Mouse (Mus musculus): Measurements from ENCODE around the gene Ppfibp1. TPM values are rescaled to one million over a fixed set of nuclear protein-coding genes. Genes with fewer than 3 reads are reported as not detected.
"Not testable (repeated sequence)": the region's sequence is repeated elsewhere in the genome, so short reads cannot be mapped to it uniquely, and the experiment has no call there.

Gene Ppfibp1
- polyA plus RNA-seq, 1 experiment from 2014 or later, result 12.7 TPM

DNA sequence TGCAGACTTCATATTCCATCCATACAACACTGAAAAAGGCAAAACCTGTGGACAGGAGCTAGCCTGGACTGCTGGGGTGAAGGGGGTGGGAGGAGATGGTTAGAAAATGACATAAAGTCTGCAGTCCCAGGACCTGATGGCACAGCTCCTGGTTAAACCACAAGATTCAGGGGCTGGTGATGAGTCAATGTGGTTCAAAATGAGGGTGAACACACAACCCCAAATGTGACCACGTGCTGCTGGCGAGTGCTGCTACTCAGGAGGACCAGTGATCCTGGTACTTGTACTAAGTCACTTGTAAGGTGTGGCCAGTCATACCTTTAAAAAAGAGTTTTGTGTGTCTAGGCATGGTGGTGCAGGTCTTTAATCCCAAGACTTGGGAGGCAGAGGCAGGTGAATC lies 25.1 kb upstream of the Ppfibp1 start:
- WGBS, result 96% methylated on average over 2 of the region's 2 CpGs
- no peak overlapping the region for H3K4me3 ChIP-seq
- ATAC-seq, result no peak
- H3K27me3 ChIP-seq, result no peaks in the 10 kb centered on the region
- H3K36me3 ChIP-seq (ENCODE audit: poor library complexity, severe bottlenecking), result no peaks in the 10 kb centered on the region
- H3K4me1 ChIP-seq, result no peaks in the 10 kb centered on the region
- no peak overlapping the region for H3K27ac ChIP-seq
- no peak overlapping the region for H3K4me2 ChIP-seq
- no peaks in the 10 kb centered on the region for H3K9me3 ChIP-seq (replicated peaks)
- H3K9ac ChIP-seq, result no peak overlapping the region

DNA sequence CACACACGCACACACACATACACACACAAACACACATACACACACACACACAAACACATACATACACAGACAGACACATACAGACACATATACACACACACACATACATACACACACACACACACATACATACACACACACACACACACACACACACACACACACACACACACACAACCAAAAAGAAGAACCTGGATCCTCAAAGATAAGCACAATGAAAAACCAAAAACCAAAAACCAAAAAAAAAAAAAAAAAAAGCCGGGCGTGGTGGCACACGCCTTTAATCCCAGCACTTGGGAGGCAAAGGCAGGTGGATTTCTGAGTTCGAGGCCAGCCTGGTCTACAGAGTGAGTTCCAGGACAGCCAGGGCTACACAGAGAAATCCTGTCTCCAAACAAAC lies 23.9 kb upstream of the Ppfibp1 start:
- not testable (repeated sequence) for ATAC-seq; H3K4me1 ChIP-seq; H3K9me3 ChIP-seq (replicated peaks); H3K36me3 ChIP-seq (ENCODE audit: poor library complexity, severe bottlenecking); H3K27ac ChIP-seq; H3K27me3 ChIP-seq; H3K9ac ChIP-seq; H3K4me2 ChIP-seq; H3K4me3 ChIP-seq
- 92% methylated on average over 5 of the region's 5 CpGs for WGBS

DNA sequence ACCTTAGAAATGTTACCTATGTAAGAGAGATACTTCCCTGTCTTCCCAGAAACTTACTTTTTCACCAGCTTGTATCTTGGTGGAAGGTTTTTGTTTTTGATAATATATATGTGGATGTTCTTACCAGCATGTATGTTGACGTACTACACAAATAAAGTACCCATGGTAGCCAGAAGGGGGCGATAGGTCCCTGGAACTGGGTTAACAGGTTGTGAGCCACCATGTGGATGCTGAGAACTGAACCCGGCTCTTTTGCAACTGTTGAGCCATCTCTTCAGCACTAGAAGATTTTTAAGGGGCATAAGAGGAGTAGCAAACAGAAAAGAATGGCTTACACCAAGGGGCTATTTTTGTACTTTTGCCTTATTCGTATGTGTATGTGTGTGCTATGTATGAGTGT lies 22.6 kb upstream of the Ppfibp1 start:
- no peak overlapping the region for H3K27ac ChIP-seq
- 86% methylated on average over 4 of the region's 4 CpGs for WGBS
- H3K4me3 ChIP-seq, result no peak overlapping the region
- H3K9ac ChIP-seq, result no peak overlapping the region
- H3K36me3 ChIP-seq (ENCODE audit: poor library complexity, severe bottlenecking), result no peaks in the 10 kb centered on the region
- no peak for ATAC-seq
- no peaks in the 10 kb centered on the region for H3K4me1 ChIP-seq
- no peaks in the 10 kb centered on the region for H3K9me3 ChIP-seq (replicated peaks)
- no peak overlapping the region for H3K4me2 ChIP-seq
- H3K27me3 ChIP-seq, result no peaks in the 10 kb centered on the region

DNA sequence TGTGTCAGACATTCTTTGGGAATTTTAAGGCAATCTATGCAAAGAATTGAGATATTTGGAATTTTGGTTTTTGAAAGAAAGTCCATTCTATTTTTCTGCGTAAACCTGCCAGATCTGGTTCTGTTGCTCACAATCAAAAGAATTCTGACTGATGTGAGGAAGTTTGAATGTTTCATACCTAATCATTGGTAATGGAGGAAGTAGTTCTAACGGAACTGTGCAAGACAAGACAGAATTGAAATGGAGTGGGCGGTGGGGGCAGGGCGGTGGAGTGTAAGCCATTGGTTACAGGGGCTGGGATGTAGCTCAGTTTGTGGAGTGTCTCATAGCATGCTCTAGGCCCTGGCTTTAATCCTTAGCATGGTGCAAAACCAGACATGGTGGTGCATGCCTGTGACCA lies 16.3 kb upstream of the Ppfibp1 start:
- Histone ChIP-seq H3K4me3 (no peak overlapping the region), H3K4me2 (no peak overlapping the region), H3K4me1 (no peaks in the 10 kb centered on the region), H3K36me3 (ENCODE audit: poor library complexity, severe bottlenecking) (no peaks in the 10 kb centered on the region), H3K9me3 (replicated peaks) (peaks cover 3% of the 10 kb centered on the region; the same call in 1 of the 2 replicates), H3K9ac (no peak overlapping the region), H3K27me3 (no peaks in the 10 kb centered on the region), H3K27ac (no peak overlapping the region)
- WGBS, result 93% methylated on average over 4 of the region's 4 CpGs
- no peak for ATAC-seq

DNA sequence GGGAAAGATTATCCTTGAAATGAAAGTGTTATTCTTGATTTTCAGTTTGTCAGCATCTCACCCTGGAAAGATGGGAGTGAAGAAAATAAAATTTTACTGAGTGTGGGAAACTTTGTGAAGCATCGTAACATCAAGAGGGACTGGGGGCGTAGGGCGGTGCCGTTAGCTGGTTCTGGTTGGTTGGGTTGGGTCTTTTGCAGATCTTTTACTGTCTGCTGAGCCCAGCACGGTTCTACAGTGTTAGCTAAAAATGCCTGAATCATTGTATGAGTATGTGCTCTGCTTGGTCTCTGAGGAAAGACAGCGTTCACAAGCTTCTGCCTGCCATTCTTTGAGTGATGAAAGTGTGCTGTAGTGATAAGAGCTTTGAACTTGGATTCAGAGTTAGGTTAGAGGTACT lies 13.9 kb upstream of the Ppfibp1 start:
- H3K27me3 ChIP-seq, result no peaks in the 10 kb centered on the region
- H3K4me1 ChIP-seq, result 0 out of 2 replicates have a peak, but pooled peaks cover 5% of the 10 kb centered on the region
- ATAC-seq, result no peak
- no peak overlapping the region for H3K27ac ChIP-seq
- peaks cover 6% of the 10 kb centered on the region; the same call in 1 of the 2 replicates for H3K9me3 ChIP-seq (replicated peaks)
- 79% methylated on average over 6 of the region's 6 CpGs for WGBS
- no peaks in the 10 kb centered on the region for H3K36me3 ChIP-seq (ENCODE audit: poor library complexity, severe bottlenecking)
- H3K4me3 ChIP-seq, result no peak overlapping the region
- no peak overlapping the region for H3K9ac ChIP-seq
- no peak overlapping the region for H3K4me2 ChIP-seq

DNA sequence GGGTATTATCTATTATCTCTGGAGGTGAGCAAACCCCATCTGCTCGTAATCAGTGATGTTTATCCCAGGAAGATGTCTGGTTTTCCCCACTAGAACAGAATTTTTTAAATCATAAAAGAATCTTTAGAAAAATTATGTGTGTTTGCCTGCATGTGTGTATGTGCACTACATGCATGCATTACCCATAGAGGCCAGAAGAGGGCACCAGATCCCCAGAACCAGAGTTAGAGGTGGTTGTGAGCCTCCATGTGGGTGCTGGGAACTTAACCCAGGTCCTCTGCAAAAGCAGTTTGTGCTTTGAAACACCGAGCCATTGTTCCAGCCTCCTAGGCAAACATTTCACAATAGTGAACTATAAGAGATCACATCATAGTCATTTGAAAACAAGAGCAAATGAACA lies 11.5 kb upstream of the Ppfibp1 start:
- no peak for ATAC-seq
- no peak overlapping the region for H3K9ac ChIP-seq
- 95% methylated on average over 2 of the region's 2 CpGs for WGBS

DNA sequence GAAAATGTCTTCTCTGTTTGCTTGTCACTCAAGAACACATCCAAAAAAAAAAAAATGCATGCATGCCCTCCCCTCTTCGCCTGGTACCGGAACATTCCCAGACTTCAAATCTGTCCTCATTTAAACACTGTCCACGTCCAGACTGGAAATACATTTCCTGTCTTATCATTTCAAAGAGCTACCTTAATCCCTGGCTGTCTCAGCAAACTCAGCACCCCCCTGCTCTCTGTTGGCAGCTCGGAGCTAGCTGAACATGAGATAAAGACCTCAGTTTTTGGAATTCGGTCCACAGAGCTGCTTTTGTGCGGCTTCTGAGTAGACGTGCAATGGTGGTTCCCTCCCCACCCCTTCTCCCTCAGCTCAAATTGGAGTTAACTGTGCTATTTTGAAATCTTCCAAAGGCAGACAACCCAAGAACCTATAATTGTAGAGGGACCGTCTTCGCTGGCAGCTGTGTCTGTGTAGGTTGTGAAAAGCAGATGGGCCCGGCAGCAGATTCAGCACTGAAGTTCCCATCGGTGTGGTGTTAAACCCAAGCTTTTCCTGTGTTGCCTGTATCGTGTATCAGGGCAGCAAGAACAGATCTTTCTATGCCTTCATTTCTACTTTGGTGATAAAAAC lies 10.8 kb upstream of the Ppfibp1 start:
- no peak overlapping the region for H3K27ac ChIP-seq
- H3K4me2 ChIP-seq, result no peak overlapping the region
- H3K9me3 ChIP-seq (replicated peaks), result peaks cover 6% of the 10 kb centered on the region; the same call in 1 of the 2 replicates
- ATAC-seq, result no peak
- no peaks in the 10 kb centered on the region for H3K36me3 ChIP-seq (ENCODE audit: poor library complexity, severe bottlenecking)
- H3K4me1 ChIP-seq, result 0 out of 2 replicates have a peak, but pooled peaks cover 12% of the 10 kb centered on the region
- no peak overlapping the region for H3K4me3 ChIP-seq
- H3K27me3 ChIP-seq, result no peaks in the 10 kb centered on the region
- no peak overlapping the region for H3K9ac ChIP-seq
- 89% methylated on average over 12 of the region's 12 CpGs for WGBS

More for the DNA sequence above, 11.5 kb upstream of the Ppfibp1 start:
- H3K27ac ChIP-seq, result no peak overlapping the region
- 0 out of 2 replicates have a peak, but pooled peaks cover 12% of the 10 kb centered on the region for H3K4me1 ChIP-seq
- H3K36me3 ChIP-seq (ENCODE audit: poor library complexity, severe bottlenecking), result no peaks in the 10 kb centered on the region
- no peak overlapping the region for H3K4me3 ChIP-seq
- no peak overlapping the region for H3K4me2 ChIP-seq
- no peaks in the 10 kb centered on the region for H3K27me3 ChIP-seq
- H3K9me3 ChIP-seq (replicated peaks), result peaks cover 6% of the 10 kb centered on the region; the same call in 1 of the 2 replicates

DNA sequence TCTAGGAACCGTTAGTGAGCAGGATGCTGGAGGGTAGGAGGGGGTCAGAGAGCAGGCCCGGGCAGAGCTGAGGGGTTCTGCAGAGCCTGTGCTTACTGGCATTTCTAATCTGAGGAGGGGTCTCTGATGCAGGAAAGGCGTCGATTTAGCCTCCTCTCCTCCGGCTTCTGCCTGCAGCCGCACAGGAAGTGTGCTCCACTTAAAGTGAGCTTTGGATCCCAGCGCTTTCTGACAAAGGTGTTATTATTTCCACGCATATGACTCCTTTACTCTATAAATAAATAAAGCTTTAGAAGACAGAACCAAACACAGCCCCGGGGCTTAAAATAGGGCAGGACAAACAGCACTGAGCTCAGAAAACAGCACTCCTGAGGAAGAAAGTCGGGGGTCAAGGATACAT lies 9.4 kb upstream of the Ppfibp1 start:
- Histone ChIP-seq H3K9me3 (replicated peaks) (peaks cover 6% of the 10 kb centered on the region; the same call in 1 of the 2 replicates), H3K4me1 (0 out of 2 replicates have a peak, but pooled peaks cover 12% of the 10 kb centered on the region), H3K27me3 (no peaks in the 10 kb centered on the region), H3K4me2 (no peak overlapping the region), H3K4me3 (no peak overlapping the region), H3K9ac (no peak overlapping the region), H3K27ac (no peak overlapping the region), H3K36me3 (ENCODE audit: poor library complexity, severe bottlenecking) (no peaks in the 10 kb centered on the region)
- ATAC-seq, result 0 out of 2 replicates have a peak, but pooled peaks have one; percentile 19
- WGBS, result 15% methylated on average over 10 of the region's 10 CpGs

DNA sequence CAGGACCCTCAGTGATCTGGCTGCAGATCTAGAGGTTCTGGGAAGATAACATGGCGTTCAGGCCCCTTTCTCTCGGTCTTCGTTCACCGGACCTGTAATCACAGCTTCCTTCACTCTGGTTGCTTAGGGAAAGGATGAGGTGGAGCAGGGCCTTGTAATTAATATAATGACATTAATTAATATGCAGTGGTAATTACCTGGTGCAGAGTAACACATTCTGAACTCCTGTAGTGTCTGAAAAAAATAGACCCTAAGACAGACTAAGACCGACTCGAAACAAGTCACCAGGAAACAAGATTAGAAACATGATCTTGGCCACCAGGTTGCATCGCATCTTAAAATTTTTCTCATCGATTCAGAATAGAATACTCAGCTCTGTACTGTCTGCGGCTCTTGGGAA lies 8.4 kb upstream of the Ppfibp1 start:
- Histone ChIP-seq H3K36me3 (ENCODE audit: poor library complexity, severe bottlenecking) (no peaks in the 10 kb centered on the region), H3K27me3 (no peaks in the 10 kb centered on the region), H3K27ac (no peak overlapping the region), H3K4me1 (0 out of 2 replicates have a peak, but pooled peaks cover 12% of the 10 kb centered on the region), H3K4me3 (no peak overlapping the region), H3K9ac (no peak overlapping the region), H3K9me3 (replicated peaks) (peaks cover 6% of the 10 kb centered on the region; the same call in 1 of the 2 replicates), H3K4me2 (no peak overlapping the region)
- 67% methylated on average over 9 of the region's 9 CpGs for WGBS
- peak; percentile 54; the same call in 1 of the 2 replicates for ATAC-seq

DNA sequence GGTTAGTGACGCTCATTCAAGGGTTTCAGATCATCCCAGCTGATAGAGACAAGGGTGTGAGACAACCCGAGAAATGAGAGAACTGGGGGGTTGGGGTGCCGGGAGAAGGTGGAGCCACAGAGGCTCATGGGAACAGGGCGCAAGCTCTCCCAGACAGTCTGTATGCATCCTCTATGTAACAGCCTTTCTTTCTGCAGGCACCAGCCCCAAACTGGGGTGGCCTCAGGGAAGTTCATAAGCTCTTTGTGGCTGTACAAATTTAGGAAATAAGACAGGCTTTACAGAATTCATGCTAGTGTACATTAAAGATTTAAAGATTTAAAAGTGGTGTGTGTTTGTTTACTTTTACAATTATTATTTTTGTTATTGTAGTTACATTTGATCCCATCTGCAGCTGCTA lies 8.0 kb upstream of the Ppfibp1 start:
- peak; percentile 48; the same call in 1 of the 2 replicates for ATAC-seq
- 72% methylated on average over 4 of the region's 4 CpGs for WGBS
- H3K4me1 ChIP-seq, result 0 out of 2 replicates have a peak, but pooled peaks cover 12% of the 10 kb centered on the region
- no peak overlapping the region for H3K9ac ChIP-seq
- H3K27me3 ChIP-seq, result no peaks in the 10 kb centered on the region
- peaks cover 6% of the 10 kb centered on the region; the same call in 1 of the 2 replicates for H3K9me3 ChIP-seq (replicated peaks)
- no peak overlapping the region for H3K4me2 ChIP-seq
- no peak overlapping the region for H3K27ac ChIP-seq
- H3K36me3 ChIP-seq (ENCODE audit: poor library complexity, severe bottlenecking), result no peaks in the 10 kb centered on the region
- no peak overlapping the region for H3K4me3 ChIP-seq

DNA sequence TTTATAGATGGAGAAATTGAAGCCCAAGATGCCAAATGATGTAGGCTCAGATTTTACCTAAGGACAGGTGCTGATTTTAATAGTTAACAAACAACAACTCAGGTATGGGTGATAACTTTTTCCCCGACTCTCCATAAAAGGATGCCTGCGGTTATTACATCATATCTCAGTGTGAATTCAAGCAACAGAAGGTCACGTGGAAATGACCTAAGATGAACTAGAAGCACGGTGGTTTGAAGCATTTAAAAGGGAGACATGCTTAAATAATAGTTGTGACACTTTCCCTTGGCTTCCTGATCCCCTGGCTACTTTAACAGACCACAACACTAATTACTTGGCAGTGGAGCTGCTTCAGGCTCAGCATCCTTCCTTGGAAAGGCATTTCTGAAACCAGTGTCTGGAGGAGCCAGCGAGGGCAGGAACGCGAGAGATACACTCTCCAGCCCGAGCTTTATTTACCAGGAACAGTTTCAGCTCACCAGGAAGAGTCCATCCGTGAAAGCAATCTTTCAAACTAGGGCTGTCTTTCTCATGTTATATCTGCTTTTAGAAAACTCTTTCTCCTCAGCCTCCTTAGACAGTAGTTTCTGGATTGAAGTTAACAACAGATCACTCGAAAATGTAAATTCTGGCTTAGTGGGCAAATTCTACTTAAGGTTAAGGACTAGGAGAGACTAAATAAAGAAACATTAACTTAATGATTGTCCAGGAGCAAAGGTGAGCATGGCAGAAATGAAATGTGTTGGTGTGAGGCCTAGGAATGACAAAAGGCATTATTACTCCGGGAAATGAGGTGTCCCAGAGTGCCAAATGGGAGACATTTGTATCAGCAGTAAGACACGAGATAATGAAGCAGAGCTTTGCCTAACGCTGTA lies 6.2 kb upstream of the Ppfibp1 start:
- 67% methylated on average over 13 of the region's 13 CpGs for WGBS

DNA sequence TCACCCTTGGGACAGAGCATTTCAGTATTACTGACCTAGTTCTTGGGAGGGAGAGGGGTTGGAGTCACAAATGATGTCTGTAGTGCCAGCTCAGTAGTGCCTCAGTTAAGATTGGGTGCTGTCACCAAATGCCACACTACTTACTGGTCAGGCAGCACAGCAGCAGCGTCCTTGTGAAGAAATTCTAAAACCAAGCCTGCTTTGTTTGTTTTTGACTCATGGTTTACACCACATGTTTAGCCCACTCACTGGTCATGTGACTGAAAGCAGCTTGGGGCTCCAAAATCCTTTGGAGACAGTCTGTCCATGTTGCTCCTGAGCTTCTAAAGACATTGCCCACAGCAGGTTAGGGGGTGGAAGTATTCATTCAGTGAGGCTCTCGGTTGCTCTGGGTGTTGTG lies 4.9 kb upstream of the Ppfibp1 start:
- WGBS, result 53% methylated on average over 2 of the region's 2 CpGs
- ATAC-seq, result no peak
- no peak overlapping the region for H3K9ac ChIP-seq
- no peaks in the 10 kb centered on the region for H3K9me3 ChIP-seq (replicated peaks)
- H3K4me2 ChIP-seq, result no peak overlapping the region
- H3K4me1 ChIP-seq, result 0 out of 2 replicates have a peak, but pooled peaks cover 12% of the 10 kb centered on the region
- no peaks in the 10 kb centered on the region for H3K36me3 ChIP-seq (ENCODE audit: poor library complexity, severe bottlenecking)
- no peak overlapping the region for H3K27ac ChIP-seq
- H3K4me3 ChIP-seq, result no peak overlapping the region
- H3K27me3 ChIP-seq, result no peaks in the 10 kb centered on the region

More for the DNA sequence above, 6.2 kb upstream of the Ppfibp1 start:
- Histone ChIP-seq H3K36me3 (ENCODE audit: poor library complexity, severe bottlenecking) (no peaks in the 10 kb centered on the region), H3K9ac (no peak overlapping the region), H3K4me3 (no peak overlapping the region), H3K4me2 (no peak overlapping the region), H3K27me3 (no peaks in the 10 kb centered on the region), H3K27ac (no peak overlapping the region), H3K9me3 (replicated peaks) (peaks cover under 1% of the 10 kb centered on the region; the same call in 1 of the 2 replicates), H3K4me1 (0 out of 2 replicates have a peak, but pooled peaks cover 12% of the 10 kb centered on the region)
- ATAC-seq, result no peak

Data from forebrain, embryonic 13.5 days (tissue).